Mouse (Mus musculus): Measurements from ENCODE around the gene Chn2. TPM values are rescaled to one million over a fixed set of nuclear protein-coding genes. Genes with fewer than 3 reads are reported as not detected.

Gene Chn2
- polyA plus RNA-seq, 1 experiment from 2014 or later = 26.0 TPM

GRCm38 (mm10) chr6:54126225-54126992 is 87.1 kb downstream of the Chn2 start:
- no peaks in the 10 kb centered on the region for H3K4me1 ChIP-seq (ENCODE audit: control insufficient read depth, insufficient read depth, low read length)
- no peaks in the 10 kb centered on the region for H3K27me3 ChIP-seq (ENCODE audit: control insufficient read depth, insufficient read depth, low read length)
- H3K9me3 ChIP-seq (ENCODE audit: control insufficient read depth, low read length) = no peaks in the 10 kb centered on the region
- no peak overlapping the region for H3K4me3 ChIP-seq (ENCODE audit: low read depth, low read length)
- WGBS = 78% methylated on average over 9 of the region's 9 CpGs
- no peak overlapping the region for H3K9ac ChIP-seq (ENCODE audit: low read length)
- H3K4me2 ChIP-seq = no peak overlapping the region
- no peak for ATAC-seq (ENCODE audit: low FRiP score)
- H3K27ac ChIP-seq (ENCODE audit: low read depth, low read length) = no peak overlapping the region
- H3K36me3 ChIP-seq (ENCODE audit: control insufficient read depth, insufficient read depth, low read length) = no peaks in the 10 kb centered on the region
- no peak for DNase-seq (ENCODE audit: low spot score, missing footprints)

GRCm38 (mm10) chr6:54126993-54127697 is 87.8 kb downstream of the Chn2 start:
- H3K27ac ChIP-seq (ENCODE audit: low read depth, low read length) = no peak overlapping the region
- H3K4me2 ChIP-seq = no peak overlapping the region
- WGBS = 88% methylated on average over 11 of the region's 11 CpGs
- DNase-seq (ENCODE audit: low spot score, missing footprints) (no peak), ATAC-seq (ENCODE audit: low FRiP score) (no peak)
- no peaks in the 10 kb centered on the region for H3K9me3 ChIP-seq (ENCODE audit: control insufficient read depth, low read length)
- H3K36me3 ChIP-seq (ENCODE audit: control insufficient read depth, insufficient read depth, low read length) = no peaks in the 10 kb centered on the region
- no peaks in the 10 kb centered on the region for H3K27me3 ChIP-seq (ENCODE audit: control insufficient read depth, insufficient read depth, low read length)
- no peaks in the 10 kb centered on the region for H3K4me1 ChIP-seq (ENCODE audit: control insufficient read depth, insufficient read depth, low read length)
- H3K9ac ChIP-seq (ENCODE audit: low read length) = no peak overlapping the region
- H3K4me3 ChIP-seq (ENCODE audit: low read depth, low read length) = no peak overlapping the region

- ATAC-seq (ENCODE audit: low FRiP score) = no peak
- no peak overlapping the region for H3K27ac ChIP-seq (ENCODE audit: low read depth, low read length)
- no peak overlapping the region for H3K9ac ChIP-seq (ENCODE audit: low read length)
- WGBS = 90% methylated on average over 1 of the region's 1 CpGs
- DNase-seq (ENCODE audit: low spot score, missing footprints) = no peak
- no peaks in the 10 kb centered on the region for H3K36me3 ChIP-seq (ENCODE audit: control insufficient read depth, insufficient read depth, low read length)
- no peak overlapping the region for H3K4me3 ChIP-seq (ENCODE audit: low read depth, low read length)
- H3K9me3 ChIP-seq (ENCODE audit: control insufficient read depth, low read length) = no peaks in the 10 kb centered on the region
- no peak overlapping the region for H3K4me2 ChIP-seq
- no peaks in the 10 kb centered on the region for H3K4me1 ChIP-seq (ENCODE audit: control insufficient read depth, insufficient read depth, low read length)
- H3K27me3 ChIP-seq (ENCODE audit: control insufficient read depth, insufficient read depth, low read length) = no peaks in the 10 kb centered on the region
Observed at GRCm38 (mm10) chr6:54128702-54129101, 89.3 kb downstream of the Chn2 start.

GRCm38 (mm10) chr6:54129570-54129969 is 90.2 kb downstream of the Chn2 start:
- Histone ChIP-seq H3K27ac (ENCODE audit: low read depth, low read length) (no peak overlapping the region), H3K27me3 (ENCODE audit: control insufficient read depth, insufficient read depth, low read length) (no peaks in the 10 kb centered on the region), H3K4me3 (ENCODE audit: low read depth, low read length) (no peak overlapping the region), H3K4me1 (ENCODE audit: control insufficient read depth, insufficient read depth, low read length) (no peaks in the 10 kb centered on the region), H3K9ac (ENCODE audit: low read length) (no peak overlapping the region), H3K4me2 (no peak overlapping the region), H3K36me3 (ENCODE audit: control insufficient read depth, insufficient read depth, low read length) (no peaks in the 10 kb centered on the region), H3K9me3 (ENCODE audit: control insufficient read depth, low read length) (no peaks in the 10 kb centered on the region)
- no peak for DNase-seq (ENCODE audit: low spot score, missing footprints)
- ATAC-seq (ENCODE audit: low FRiP score) = no peak
- WGBS = 80% methylated on average over 2 of the region's 2 CpGs

- no peaks in the 10 kb centered on the region for H3K36me3 ChIP-seq (ENCODE audit: control insufficient read depth, insufficient read depth, low read length)
- H3K4me1 ChIP-seq (ENCODE audit: control insufficient read depth, insufficient read depth, low read length) = no peaks in the 10 kb centered on the region
- H3K4me2 ChIP-seq = no peak overlapping the region
- no peaks in the 10 kb centered on the region for H3K9me3 ChIP-seq (ENCODE audit: control insufficient read depth, low read length)
- H3K27me3 ChIP-seq (ENCODE audit: control insufficient read depth, insufficient read depth, low read length) = no peaks in the 10 kb centered on the region
- no peak overlapping the region for H3K27ac ChIP-seq (ENCODE audit: low read depth, low read length)
- WGBS = 91% methylated on average over 3 of the region's 3 CpGs
- no peak for ATAC-seq (ENCODE audit: low FRiP score)
- H3K9ac ChIP-seq (ENCODE audit: low read length) = no peak overlapping the region
- no peak for DNase-seq (ENCODE audit: low spot score, missing footprints)
- H3K4me3 ChIP-seq (ENCODE audit: low read depth, low read length) = no peak overlapping the region
Observed at GRCm38 (mm10) chr6:54130881-54131280, 91.5 kb downstream of the Chn2 start.

GRCm38 (mm10) chr6:54132576-54132975 is 93.2 kb downstream of the Chn2 start:
- no peak overlapping the region for H3K4me2 ChIP-seq
- H3K36me3 ChIP-seq (ENCODE audit: control insufficient read depth, insufficient read depth, low read length) = no peaks in the 10 kb centered on the region
- ATAC-seq (ENCODE audit: low FRiP score) (no peak), DNase-seq (ENCODE audit: low spot score, missing footprints) (no peak)
- H3K27ac ChIP-seq (ENCODE audit: low read depth, low read length) = no peak overlapping the region
- H3K4me3 ChIP-seq (ENCODE audit: low read depth, low read length) = no peak overlapping the region
- no peak overlapping the region for H3K9ac ChIP-seq (ENCODE audit: low read length)
- 88% methylated on average over 1 of the region's 1 CpGs for WGBS
- no peaks in the 10 kb centered on the region for H3K4me1 ChIP-seq (ENCODE audit: control insufficient read depth, insufficient read depth, low read length)
- no peaks in the 10 kb centered on the region for H3K27me3 ChIP-seq (ENCODE audit: control insufficient read depth, insufficient read depth, low read length)
- no peaks in the 10 kb centered on the region for H3K9me3 ChIP-seq (ENCODE audit: control insufficient read depth, low read length)

- no peaks in the 10 kb centered on the region for H3K36me3 ChIP-seq (ENCODE audit: control insufficient read depth, insufficient read depth, low read length)
- no peak overlapping the region for H3K9ac ChIP-seq (ENCODE audit: low read length)
- 80% methylated on average over 5 of the region's 5 CpGs for WGBS
- no peak overlapping the region for H3K4me2 ChIP-seq
- no peak overlapping the region for H3K27ac ChIP-seq (ENCODE audit: low read depth, low read length)
- H3K4me1 ChIP-seq (ENCODE audit: control insufficient read depth, insufficient read depth, low read length) = no peaks in the 10 kb centered on the region
- H3K4me3 ChIP-seq (ENCODE audit: low read depth, low read length) = no peak overlapping the region
- H3K9me3 ChIP-seq (ENCODE audit: control insufficient read depth, low read length) = no peaks in the 10 kb centered on the region
- DNase-seq (ENCODE audit: low spot score, missing footprints) = no peak
- ATAC-seq (ENCODE audit: low FRiP score) = no peak
- no peaks in the 10 kb centered on the region for H3K27me3 ChIP-seq (ENCODE audit: control insufficient read depth, insufficient read depth, low read length)
Observed at GRCm38 (mm10) chr6:54133231-54133630, 93.9 kb downstream of the Chn2 start.

- Histone ChIP-seq H3K27ac (ENCODE audit: low read depth, low read length) (no peak overlapping the region), H3K27me3 (ENCODE audit: control insufficient read depth, insufficient read depth, low read length) (no peaks in the 10 kb centered on the region), H3K4me2 (no peak overlapping the region), H3K4me3 (ENCODE audit: low read depth, low read length) (no peak overlapping the region), H3K36me3 (ENCODE audit: control insufficient read depth, insufficient read depth, low read length) (no peaks in the 10 kb centered on the region), H3K9me3 (ENCODE audit: control insufficient read depth, low read length) (no peaks in the 10 kb centered on the region), H3K4me1 (ENCODE audit: control insufficient read depth, insufficient read depth, low read length) (no peaks in the 10 kb centered on the region), H3K9ac (ENCODE audit: low read length) (no peak overlapping the region)
- WGBS = 80% methylated on average over 9 of the region's 9 CpGs
- DNase-seq (ENCODE audit: low spot score, missing footprints) (no peak), ATAC-seq (ENCODE audit: low FRiP score) (no peak)
Observed at GRCm38 (mm10) chr6:54138157-54138556, 98.8 kb downstream of the Chn2 start.

- Histone ChIP-seq H3K4me1 (ENCODE audit: control insufficient read depth, insufficient read depth, low read length) (no peaks in the 10 kb centered on the region), H3K4me3 (ENCODE audit: low read depth, low read length) (no peak overlapping the region), H3K36me3 (ENCODE audit: control insufficient read depth, insufficient read depth, low read length) (no peaks in the 10 kb centered on the region), H3K9ac (ENCODE audit: low read length) (no peak overlapping the region), H3K27ac (ENCODE audit: low read depth, low read length) (no peak overlapping the region), H3K9me3 (ENCODE audit: control insufficient read depth, low read length) (no peaks in the 10 kb centered on the region), H3K4me2 (no peak overlapping the region), H3K27me3 (ENCODE audit: control insufficient read depth, insufficient read depth, low read length) (no peaks in the 10 kb centered on the region)
- no peak for DNase-seq (ENCODE audit: low spot score, missing footprints)
- ATAC-seq (ENCODE audit: low FRiP score) = no peak
- 95% methylated on average over 4 of the region's 4 CpGs for WGBS
Observed at GRCm38 (mm10) chr6:54140488-54140887, 101.1 kb downstream of the Chn2 start.

Measured in midbrain, embryonic 11.5 days (tissue).